Mouse (Mus musculus) embryonic fibroblast, embryonic 13.5 days (primary cell): Measurements from ENCODE around the gene Aldh1a7.

Experiments used
- CTCF ChIP-seq: IDR thresholded peaks from 2 replicates; pipeline ENCODE4 v1.5.1; 2011; ENCODE audit warnings: mild to moderate bottlenecking, control low read depth, low read length, moderate library complexity, borderline replicate concordance; ENCODE audit not compliant: insufficient read depth
- POLR2A ChIP-seq: IDR thresholded peaks from 2 replicates; pipeline ENCODE4 v1.6.1; 2011; ENCODE audit warnings: low read depth, mild to moderate bottlenecking, control low read depth, low read length, moderate library complexity

- TF ChIP-seq POLR2A (no peak), CTCF (no peak)
Measured at GRCm38 (mm10) chr19:20677697-20678355, 49.5 kb downstream of the Aldh1a7 start.
